Mouse (Mus musculus) heart, postnatal 0 days (tissue): ENCODE measurements around the gene Mrnip.

Experiments
- CTCF ChIP-seq: IDR thresholded peaks from 2 replicates; pipeline ENCODE4 v1.5.1; 2016; ENCODE audit warnings: antibody characterized with exemption, control low read depth, low read depth
- EP300 ChIP-seq: IDR thresholded peaks from 2 replicates; pipeline ENCODE4 v1.6.1; 2016; ENCODE audit warnings: antibody characterized with exemption, low read depth

DNA sequence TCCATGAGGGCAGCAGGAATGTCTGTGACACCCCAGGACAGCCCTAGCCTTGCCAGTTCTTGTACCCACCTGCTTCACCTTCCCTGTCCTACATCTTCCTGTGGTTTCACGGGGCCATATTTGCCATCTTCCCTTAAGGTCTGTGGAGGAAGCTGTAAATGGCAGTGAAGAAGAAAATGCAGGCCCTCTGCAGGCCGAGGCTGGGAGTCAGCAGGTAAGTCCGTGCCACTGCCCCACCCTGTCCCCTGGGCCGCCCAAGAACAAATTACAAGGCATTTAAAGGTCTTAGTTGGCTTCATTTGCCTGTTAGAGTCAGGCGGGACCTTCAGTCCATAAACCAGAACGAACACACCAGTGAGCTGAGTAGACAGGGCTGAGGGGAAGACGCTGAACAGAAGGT, 19.8 kb downstream of the Mrnip start:
- TF ChIP-seq CTCF (no peak), EP300 (no peak)
